Mouse (Mus musculus): ENCODE measurements around the gene Pla2g4a. TPM values are rescaled to one million over a fixed set of nuclear protein-coding genes. Genes with fewer than 3 reads are reported as not detected.

Gene Pla2g4a
- total and polyA plus RNA-seq, 3 experiments = 6.4 to 14.4 TPM; not detected in 1

- no peaks in the 10 kb centered on the region for H3K36me3 ChIP-seq (ENCODE audit: control insufficient read depth in 1 of 2, insufficient read depth in 2 of 2, low read length in 2 of 2)
- DNase-seq (ENCODE audit: low read depth, low spot score) = no peak
Measured at GRCm38 (mm10) chr1:149832514-149832913, 128.6 kb downstream of the Pla2g4a start.

DNA sequence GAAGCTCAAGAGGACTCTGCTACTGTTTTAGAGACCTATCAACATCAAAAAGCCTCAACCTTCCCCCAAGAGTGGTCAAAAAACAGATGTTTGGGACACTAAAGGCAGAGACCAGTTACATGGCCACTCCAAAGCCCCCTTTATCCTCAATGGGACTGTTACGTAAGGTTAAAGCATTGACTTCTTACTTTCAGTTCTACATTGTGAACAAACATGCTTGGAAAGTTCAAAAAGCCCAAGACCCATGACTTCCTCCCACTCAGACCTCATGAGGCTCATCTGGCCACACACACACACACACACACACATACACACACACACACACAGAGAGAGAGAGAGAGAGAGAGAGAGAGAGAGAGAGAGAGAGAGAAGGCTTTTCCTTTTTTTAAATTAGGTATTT is 130.0 kb downstream of the Pla2g4a start:
- no peak overlapping the region for H3K27ac ChIP-seq (ENCODE audit: control insufficient read depth, low read depth, low read length)
- no peaks in the 10 kb centered on the region for H3K79me2 ChIP-seq (ENCODE audit: control insufficient read depth, insufficient read depth, low read length, poor library complexity)
- H3K9me3 ChIP-seq (replicated peaks; ENCODE audit: insufficient read depth, low read length) = no peaks in the 10 kb centered on the region
- no peaks in the 10 kb centered on the region for H3K4me1 ChIP-seq (ENCODE audit: control insufficient read depth in 1 of 2, insufficient read depth in 2 of 2, low read length in 2 of 2)
- no peak for DNase-seq (ENCODE audit: low read depth, low spot score)
- TF ChIP-seq RCOR1 (IDR thresholded peaks at IDR 0.05; ENCODE audit: low read depth, low read length) (no peak), SMC3 (IDR thresholded peaks at IDR 0.05; ENCODE audit: low read depth, low read length) (no peak)
- H3K4me3 ChIP-seq (ENCODE audit: control insufficient read depth in 1 of 2, insufficient read depth in 1 of 2, low read depth in 2 of 2, low read length in 2 of 2) = no peak overlapping the region
- no peaks in the 10 kb centered on the region for H3K36me3 ChIP-seq (ENCODE audit: control insufficient read depth in 1 of 2, insufficient read depth in 2 of 2, low read length in 2 of 2)
- H3K9ac ChIP-seq (ENCODE audit: control insufficient read depth, low read depth, low read length, poor library complexity, severe bottlenecking) = no peak overlapping the region
- no peaks in the 10 kb centered on the region for H3K27me3 ChIP-seq (ENCODE audit: control insufficient read depth in 1 of 2, insufficient read depth in 2 of 2, low read length in 2 of 2)

More at GRCm38 (mm10) chr1:149832514-149832913, 128.6 kb downstream of the Pla2g4a start:
- Histone ChIP-seq H3K79me2 (ENCODE audit: control insufficient read depth, insufficient read depth, low read length, poor library complexity) (no peaks in the 10 kb centered on the region), H3K9ac (ENCODE audit: control insufficient read depth, low read depth, low read length, poor library complexity, severe bottlenecking) (no peak overlapping the region), H3K27ac (ENCODE audit: control insufficient read depth, low read depth, low read length) (no peak overlapping the region), H3K27me3 (ENCODE audit: control insufficient read depth in 1 of 2, insufficient read depth in 2 of 2, low read length in 2 of 2) (no peaks in the 10 kb centered on the region), H3K4me1 (ENCODE audit: control insufficient read depth in 1 of 2, insufficient read depth in 2 of 2, low read length in 2 of 2) (no peaks in the 10 kb centered on the region), H3K9me3 (replicated peaks; ENCODE audit: insufficient read depth, low read length) (no peaks in the 10 kb centered on the region), H3K4me3 (ENCODE audit: control insufficient read depth in 1 of 2, insufficient read depth in 1 of 2, low read depth in 2 of 2, low read length in 2 of 2) (no peak overlapping the region)
- TF ChIP-seq NELFE (IDR thresholded peaks at IDR 0.05; ENCODE audit: low read depth, low read length) = no peak
- no peak for TF ChIP-seq CHD2 (IDR thresholded peaks at IDR 0.05; ENCODE audit: low read length)
- TF ChIP-seq MAFK (IDR thresholded peaks at IDR 0.05; ENCODE audit: borderline replicate concordance, low read depth, low read length) = no peak
- TF ChIP-seq POLR2A (IDR thresholded peaks at IDR 0.05; ENCODE audit: control insufficient read depth in 1 of 2, insufficient read depth in 1 of 2, low read depth in 1 of 2, low read length in 2 of 2, poor library complexity in 1 of 2) = no peak
- no peak for TF ChIP-seq RAD21 (IDR thresholded peaks at IDR 0.05; ENCODE audit: low read depth, low read length)
- no peak for TF ChIP-seq MAX (IDR thresholded peaks at IDR 0.05; ENCODE audit: low read length)
- no peak for TF ChIP-seq ZNF384 (IDR thresholded peaks at IDR 0.05; ENCODE audit: low read depth, low read length)
- TF ChIP-seq MAZ (IDR thresholded peaks at IDR 0.05; ENCODE audit: low read depth, low read length) = no peak
- no peak for TF ChIP-seq JUND (IDR thresholded peaks at IDR 0.05; ENCODE audit: low read depth, low read length)
- TF ChIP-seq ZMIZ1 (IDR thresholded peaks at IDR 0.05; ENCODE audit: low read depth, low read length) = no peak
- TF ChIP-seq CTCF (IDR thresholded peaks at IDR 0.05 in 2 of 3, conservative IDR thresholded peaks at IDR 0.05 in 1 of 3; ENCODE audit: control insufficient read depth in 1 of 3, insufficient read depth in 1 of 3, low read depth in 2 of 3, low read length in 3 of 3, poor library complexity in 1 of 3, severe bottlenecking in 1 of 3) = no peak
- no peak for TF ChIP-seq MEF2A (IDR thresholded peaks at IDR 0.05; ENCODE audit: extremely low read depth, insufficient replicate concordance, low read depth, low read length, poor library complexity, severe bottlenecking)
- TF ChIP-seq SMC3 (IDR thresholded peaks at IDR 0.05; ENCODE audit: low read depth, low read length) = no peak
- TF ChIP-seq EP300 (IDR thresholded peaks at IDR 0.05; ENCODE audit: low read depth in 1 of 2, low read length in 2 of 2) = no peak
- no peak for TF ChIP-seq KAT2A (conservative IDR thresholded peaks at IDR 0.05; ENCODE audit: low read depth, low read length)
